Mouse (Mus musculus): ENCODE measurements around the gene Ptprk.

DNA sequence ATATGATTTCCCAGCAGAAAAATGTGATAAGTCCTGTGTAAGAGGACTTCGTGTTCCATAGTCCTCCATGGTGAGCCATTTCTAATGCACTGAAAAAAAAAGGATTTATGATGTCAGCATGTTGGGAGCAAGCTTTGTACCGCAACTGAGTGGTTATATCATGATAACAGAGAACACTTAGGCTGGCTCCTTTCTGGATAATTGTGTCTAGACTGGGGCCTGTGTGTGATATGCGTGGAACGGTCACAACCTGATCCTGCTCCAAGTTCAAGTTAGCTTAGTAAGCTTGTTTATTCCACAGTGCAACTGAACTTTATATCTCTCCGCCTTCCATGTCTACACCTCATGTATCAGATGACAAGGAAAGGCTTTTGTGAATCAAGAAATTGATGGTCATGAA lies 260.6 kb downstream of the Ptprk start:
- no peak for TF ChIP-seq CTCF (IDR thresholded peaks at IDR 0.05; ENCODE audit: low read depth, low read length)
- TF ChIP-seq POLR2AphosphoS5 (IDR thresholded peaks at IDR 0.05; ENCODE audit: insufficient replicate concordance, low read depth, low read length), result no peak
- no peak for TF ChIP-seq GATA2 (IDR thresholded peaks at IDR 0.05; ENCODE audit: borderline replicate concordance, low read depth, low read length)
- no peak for TF ChIP-seq TAL1 (conservative IDR thresholded peaks at IDR 0.05; ENCODE audit: low read depth, low read length)
